Comparison of ENCODE assay signal across 28 mouse cellular contexts in the genomic region with DNA sequence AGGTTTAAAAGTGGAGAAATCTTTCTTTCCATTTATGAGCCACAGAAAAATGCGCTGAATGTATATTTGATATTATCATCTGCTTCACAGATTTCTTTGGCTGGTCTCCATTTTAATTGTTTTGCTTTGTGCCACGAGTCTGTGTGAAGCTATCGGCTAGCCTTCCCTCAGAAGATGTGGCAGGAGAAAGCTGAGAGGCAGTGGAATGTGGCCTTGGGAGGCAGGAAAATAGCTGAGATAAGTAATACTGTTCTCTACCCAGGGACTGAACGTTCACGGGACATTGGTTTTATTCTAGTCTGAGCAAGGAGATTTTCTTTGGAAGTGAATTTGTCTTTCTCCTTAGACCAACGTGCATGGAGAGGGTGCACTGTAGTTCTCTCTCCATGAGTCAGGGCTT.
DNase-seq lines count a peak whose midpoint lies in the region; ATAC-seq and TF ChIP-seq lines count a peak whose summit lies in the region.
"Had no signal": no experiment of that assay in that cellular context is flagged by ENCODE, and none has a peak within 500 bp of the region (broad histone marks: within the 10 kb centered on the region; RNA-seq: fewer than 3 reads in every experiment).

No protein-coding gene starts in this region.

- H3K27me3 ChIP-seq in heart, embryonic 13.5 days (replicated peaks), result no peaks in the 10 kb centered on the region
- no peaks in the 10 kb centered on the region for H3K27me3 ChIP-seq in limb, embryonic 14.5 days (ENCODE audit: control insufficient read depth, insufficient read depth, low read length)
- no peaks in the 10 kb centered on the region for H3K27me3 ChIP-seq in limb, embryonic 10.5 days (ENCODE audit: low read depth, poor library complexity, severe bottlenecking)
- H3K27me3 ChIP-seq in Patski, result no peaks in the 10 kb centered on the region
- H3K27me3 ChIP-seq: embryonic facial prominence, embryonic 13.5 days; forebrain, embryonic 12.5 days; limb, embryonic 13.5 days; lung, embryonic 15.5 days; midbrain, embryonic 15.5 days had no signal

- H3K9ac ChIP-seq in heart, embryonic 13.5 days, result no peak overlapping the region
- H3K9ac ChIP-seq in limb, embryonic 14.5 days (ENCODE audit: low read depth, low read length, severe bottlenecking), result no peak overlapping the region
- H3K9ac ChIP-seq: embryonic facial prominence, embryonic 13.5 days; forebrain, embryonic 12.5 days; limb, embryonic 13.5 days; liver, embryonic 14.5 days; lung, embryonic 15.5 days; midbrain, embryonic 15.5 days had no signal

- WGBS in heart, embryonic 13.5 days, result 22% methylated on average over 6 of the region's 6 CpGs
- WGBS in limb, embryonic 14.5 days, result 63% methylated on average over 6 of the region's 6 CpGs
- 90% methylated on average over 6 of the region's 6 CpGs for WGBS in limb, embryonic 10.5 days

- H3K9me3 ChIP-seq in heart, embryonic 13.5 days, result no peaks in the 10 kb centered on the region
- no peaks in the 10 kb centered on the region for H3K9me3 ChIP-seq in limb, embryonic 14.5 days (ENCODE audit: control insufficient read depth, low read length)
- H3K9me3 ChIP-seq in limb, embryonic 10.5 days (replicated peaks), result no peaks in the 10 kb centered on the region
- H3K9me3 ChIP-seq: embryonic facial prominence, embryonic 13.5 days; forebrain, embryonic 12.5 days; limb, embryonic 13.5 days; lung, embryonic 15.5 days; midbrain, embryonic 10.5 days; midbrain, embryonic 15.5 days had no signal

- H3K4me1 ChIP-seq in heart, embryonic 13.5 days, result peaks cover 20% of the 10 kb centered on the region
- H3K4me1 ChIP-seq in limb, embryonic 14.5 days (ENCODE audit: control insufficient read depth, insufficient read depth, low read length), result peaks cover 20% of the 10 kb centered on the region
- 0 out of 2 replicates have a peak, but pooled peaks cover 3% of the 10 kb centered on the region for H3K4me1 ChIP-seq in limb, embryonic 10.5 days
- H3K4me1 ChIP-seq: forebrain, embryonic 12.5 days; midbrain, embryonic 10.5 days; midbrain, embryonic 15.5 days had no signal

- no peak for TF ChIP-seq CTCF in Patski (IDR thresholded peaks at IDR 0.05)

- H3K27ac ChIP-seq in heart, embryonic 13.5 days (replicated peaks), result peak overlapping the region; percentile 24; the same call in 1 of the 2 replicates
- no peak overlapping the region for H3K27ac ChIP-seq in limb, embryonic 14.5 days (replicated peaks; ENCODE audit: low read depth, low read length)
- no peak overlapping the region for H3K27ac ChIP-seq in limb, embryonic 10.5 days
- H3K27ac ChIP-seq: embryonic facial prominence, embryonic 13.5 days; forebrain, embryonic 12.5 days; layer of hippocampus, adult 2 months; left cerebral cortex, adult 2 months; limb, embryonic 13.5 days; liver, embryonic 14.5 days; lung, embryonic 15.5 days; midbrain, embryonic 10.5 days; midbrain, embryonic 15.5 days had no signal

- in situ Hi-C loops in Patski (cut with MboI; ENCODE audit: low pct_unique_long_range_greater_than_20kb), result loop anchor here (25.0 kb wide), 1 partner anchor 173 kb away; no protein-coding TSS in a partner anchor

- H3K36me3 ChIP-seq in heart, embryonic 13.5 days, result no peaks in the 10 kb centered on the region
- no peaks in the 10 kb centered on the region for H3K36me3 ChIP-seq in limb, embryonic 14.5 days (ENCODE audit: control insufficient read depth, insufficient read depth, low read length)
- no peaks in the 10 kb centered on the region for H3K36me3 ChIP-seq in limb, embryonic 10.5 days
- H3K36me3 ChIP-seq: embryonic facial prominence, embryonic 13.5 days; forebrain, embryonic 12.5 days; limb, embryonic 13.5 days; lung, embryonic 15.5 days; midbrain, embryonic 10.5 days; midbrain, embryonic 15.5 days had no signal

- no peak overlapping the region for H3K4me2 ChIP-seq in heart, embryonic 13.5 days
- no peak overlapping the region for H3K4me2 ChIP-seq in limb, embryonic 14.5 days (replicated peaks; ENCODE audit: low read depth, low read length, severe bottlenecking)
- H3K4me2 ChIP-seq: embryonic facial prominence, embryonic 13.5 days; forebrain, embryonic 12.5 days; limb, embryonic 13.5 days; lung, embryonic 15.5 days; midbrain, embryonic 15.5 days had no signal

- CTCF ChIA-PET in Patski (lab: Charles Lee), result no interaction called here

- no peak for TF ChIP-seq POLR2A in limb, embryonic 14.5 days (IDR thresholded peaks at IDR 0.05; ENCODE audit: borderline replicate concordance, extremely low read depth, insufficient read depth, insufficient read length)

- H3K4me3 ChIP-seq in heart, embryonic 13.5 days, result no peak overlapping the region
- H3K4me3 ChIP-seq in limb, embryonic 14.5 days (replicated peaks; ENCODE audit: low read length), result no peak overlapping the region
- H3K4me3 ChIP-seq in limb, embryonic 10.5 days, result no peak overlapping the region
- H3K4me3 ChIP-seq: embryonic facial prominence, embryonic 13.5 days; forebrain, embryonic 12.5 days; layer of hippocampus, adult 2 months; left cerebral cortex, adult 2 months; limb, embryonic 13.5 days; lung, embryonic 15.5 days; midbrain, embryonic 10.5 days; midbrain, embryonic 15.5 days had no signal

- no peak for ATAC-seq in heart, embryonic 13.5 days (ENCODE audit: extremely low read depth, insufficient number of reproducible peaks, low FRiP score, low TSS enrichment)
- ATAC-seq in limb, embryonic 14.5 days (ENCODE audit: low FRiP score, low read depth), result no peak
- peak; percentile 51 for ATAC-seq in Patski
- ATAC-seq: hindbrain, embryonic 16.5 days; midbrain, embryonic 15.5 days had no signal

- POLR2A ChIA-PET in Patski (lab: Charles Lee), result no interaction called here

- no peak for DNase-seq in heart, postnatal 36 days
- peak; percentile 22 for DNase-seq in limb, embryonic 14.5 days (ENCODE audit: low spot score)
- DNase-seq in limb, embryonic 10.5 days (ENCODE audit: low spot score), result no peak
- DNase-seq in 3T3-L1 (ENCODE audit: low read depth, low spot score), result peak; percentile 13
- peak; percentile 51 for DNase-seq in Patski (ENCODE audit: low read depth, low spot score)
- DNase-seq in c-Kit-positive CD71-positive TER-119-positive erythroid progenitor cells, embryonic 14.5 days (ENCODE audit: low spot score), result no peak
- DNase-seq: adrenal gland, postnatal 14 days; B cell, adult 2 months; cerebellum, adult 11-12 months; cerebellum, adult 9-11 months; embryo, embryonic 11 days; gastrocnemius, postnatal 14 days; kidney, adult 2 months; kidney, postnatal 36 days; retina, postnatal 1 day; right cerebral cortex, postnatal 14 days; thymus, postnatal 14 days had no signal

- intact Hi-C loops in heart, postnatal 36 days (cut with DNase I), result no loop called here

Comparison
In these comparisons a context has a peak if more than half of its experiments do, and no peak if none do; other contexts are left out.
1. DNase-seq: peak in limb, embryonic 14.5 days (single experiment), 3T3-L1 (single experiment) and Patski (single experiment); none in heart, postnatal 36 days (0 of 2), limb, embryonic 10.5 days (single experiment) and c-Kit-positive CD71-positive TER-119-positive erythroid progenitor cells, embryonic 14.5 days (single experiment).